Mouse (Mus musculus) megakaryocyte-erythroid progenitor cell, adult 5 weeks (primary cell): ENCODE data around the gene Gm20441. TPM values are rescaled to one million over a fixed set of nuclear protein-coding genes. Genes with fewer than 3 reads are reported as not detected.

Experiments
- polyA plus RNA-seq: library from polyadenylated mRNA; stranded (reverse); fragments of >175 nt; gene quantifications from 2 replicates; pipeline ENCODE4 v1.2.3, GENCODE M21; 2012

The Gm20441 gene
- polyA plus RNA-seq: not detected in 2 replicates

DNA sequence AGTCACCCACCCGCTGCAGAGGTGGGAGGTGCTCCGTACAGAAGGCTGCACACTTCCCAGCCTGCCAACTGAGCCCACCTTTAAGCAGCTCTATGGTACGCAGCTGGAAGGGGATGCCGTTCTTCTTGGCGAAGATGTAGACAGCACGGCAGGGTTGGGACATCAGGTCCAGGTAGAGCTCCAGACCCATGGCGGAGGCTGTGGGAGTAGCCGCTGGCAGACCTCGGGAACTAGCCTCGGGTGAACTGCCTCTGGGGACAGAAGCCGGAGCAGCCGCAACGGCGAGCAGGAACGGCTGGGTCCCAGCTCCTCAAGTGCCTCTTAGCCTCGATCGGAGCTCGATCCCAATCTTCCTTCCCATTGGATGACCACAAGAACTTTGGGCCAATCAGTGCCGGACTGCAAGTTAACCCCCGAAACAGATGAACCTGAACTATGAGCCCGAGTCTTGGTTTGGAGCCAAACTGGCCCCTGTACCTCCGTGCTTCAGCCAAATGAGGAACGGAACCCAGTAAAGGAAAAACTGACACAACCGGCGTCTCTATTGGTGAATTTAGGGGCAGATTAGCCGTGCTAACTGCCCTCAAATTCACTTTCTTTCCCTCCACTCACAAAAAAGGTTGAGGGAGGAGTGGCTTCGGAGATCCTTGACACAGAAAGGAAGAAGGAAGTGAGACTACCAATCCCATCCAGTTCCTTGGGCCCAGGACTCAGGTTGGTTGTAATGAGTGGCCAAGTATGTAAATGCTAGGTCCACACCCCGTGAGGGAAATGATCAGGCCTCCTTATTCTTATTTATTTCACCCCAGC is at the start of gene Gm20441, which contains the start of gene Gstt3:
Gene Gm20441 (minus strand): TSS at position 186 of the 810 bp plus-strand sequence.
Gene Gstt3 (minus strand): TSS at position 646 of the 810 bp plus-strand sequence.

GRCm38 (mm10) chr10:75822443-75822842 is 41.7 kb upstream of the Gm20441 start, which contains the start of gene Gstt4:
Gene Gstt4, minus strand, starts transcription at chr10:75822543.

GRCm38 (mm10) chr10:75798176-75798696 is 17.5 kb upstream of the Gm20441 start, which contains the start of gene Gstt1:
Gene Gstt1, minus strand, starts transcription at chr10:75798584.

GRCm38 (mm10) chr10:75772795-75773664 is 7.7 kb downstream of the Gm20441 start, which contains the start of gene Ddt:
Gene Ddt, minus strand, starts transcription at chr10:75773414.

DNA sequence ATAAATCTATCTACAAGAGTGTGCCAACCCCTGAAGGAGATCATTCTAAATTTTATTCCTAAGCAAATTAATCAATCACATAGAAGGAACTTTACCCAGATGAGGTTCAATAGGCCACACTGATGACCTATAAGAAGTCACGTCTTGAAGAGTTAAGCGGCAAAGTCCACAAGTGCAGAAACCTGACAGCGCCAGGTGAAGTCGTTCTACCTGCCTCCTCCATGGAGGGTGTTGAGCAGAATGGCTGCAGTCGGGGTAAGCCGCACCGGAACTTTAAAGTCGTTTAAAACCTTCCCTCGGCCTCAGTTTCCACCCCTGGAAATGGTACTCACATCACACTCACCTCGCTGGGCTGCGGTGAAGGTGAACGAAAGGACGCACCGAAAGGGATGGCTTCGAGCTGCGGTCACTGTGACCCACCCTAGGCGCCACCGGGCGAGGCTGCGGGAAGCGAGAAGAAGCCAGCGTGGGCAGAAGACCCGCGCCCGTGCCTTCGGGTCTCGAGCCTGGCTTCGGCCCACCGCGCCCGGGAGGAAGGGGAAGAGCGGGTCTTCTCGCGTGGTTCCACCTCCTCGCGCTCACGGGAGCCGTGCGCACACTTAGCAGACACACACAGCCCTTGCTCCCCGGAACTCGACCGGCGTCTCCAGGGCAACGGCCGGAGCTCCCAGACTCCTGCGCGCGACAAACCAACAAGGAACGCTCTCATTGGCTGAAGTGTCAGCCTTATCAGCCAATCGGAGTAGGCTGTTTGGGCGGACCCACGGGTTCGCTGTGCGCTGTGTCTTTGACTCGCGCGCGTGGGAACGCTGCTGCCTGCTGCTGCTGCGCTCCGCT is 16.9 kb downstream of the Gm20441 start, which contains the start of gene Cabin1:
Gene Cabin1 (minus strand): TSS at position 660 of the 837 bp plus-strand sequence.

Other genes starting within 250 kb of the Gm20441 start
- gene Lrrc75b, start 220.6 kb downstream of the Gm20441 start, polyA plus RNA-seq: 0.02 TPM in 1 of 2 replicates, not detected in the other
- 1.2 and 1.8 TPM in 2 replicates for gene Ggt1, start 219.3 kb downstream of the Gm20441 start, polyA plus RNA-seq
- 9.1 and 11.3 TPM in 2 replicates for gene Ggt5, start 191.6 kb downstream of the Gm20441 start, polyA plus RNA-seq
- gene Susd2, start 136.9 kb downstream of the Gm20441 start, polyA plus RNA-seq: 0.68 and 1.6 TPM in 2 replicates
- gene Cabin1, start 16.6 kb downstream of the Gm20441 start, polyA plus RNA-seq: 95.9 and 105 TPM in 2 replicates
- gene Ddt, start 7.5 kb downstream of the Gm20441 start, polyA plus RNA-seq: 95.8 and 97.5 TPM in 2 replicates
- 4.0 and 4.4 TPM in 2 replicates for gene Gstt3, start 460 bp upstream of the Gm20441 start, polyA plus RNA-seq
- gene Gstt1, start 17.6 kb upstream of the Gm20441 start, polyA plus RNA-seq: 0.38 and 0.93 TPM in 2 replicates
- not detected in 2 replicates for gene Gstt4, start 41.6 kb upstream of the Gm20441 start, polyA plus RNA-seq
- gene Gstt2, start 56.5 kb upstream of the Gm20441 start, polyA plus RNA-seq: 7.5 and 8.4 TPM in 2 replicates
- 2,192 and 2,368 TPM in 2 replicates for gene Mif, start 79.3 kb upstream of the Gm20441 start, polyA plus RNA-seq
- gene Derl3, start 112.5 kb upstream of the Gm20441 start, polyA plus RNA-seq: 9.1 and 10.6 TPM in 2 replicates
- gene Smarcb1, start 140.7 kb upstream of the Gm20441 start, polyA plus RNA-seq: 308 and 343 TPM in 2 replicates
- gene Chchd10, start 152.2 kb upstream of the Gm20441 start, polyA plus RNA-seq: 187 and 201 TPM in 2 replicates
- gene Mmp11, start 155.5 kb upstream of the Gm20441 start, polyA plus RNA-seq: 0.65 and 0.74 TPM in 2 replicates
- gene Gm867, start 159.7 kb upstream of the Gm20441 start, polyA plus RNA-seq: not detected in 2 replicates
- 1.4 and 2.1 TPM in 2 replicates for gene Vpreb3, start 162.1 kb upstream of the Gm20441 start, polyA plus RNA-seq
- gene Gm5134, start 173.6 kb upstream of the Gm20441 start, polyA plus RNA-seq: 0.09 and 0.22 TPM in 2 replicates